Mouse (Mus musculus): ENCODE data around the gene Smg9. TPM values are rescaled to one million over a fixed set of nuclear protein-coding genes. Genes with fewer than 3 reads are reported as not detected.
"Not testable (repeated sequence)": the region's sequence is repeated elsewhere in the genome, so short reads cannot be mapped to it uniquely, and the experiment has no call there.

The Smg9 gene
- total RNA-seq, 2 experiments from 2014 or later, result 19.5 to 21.6 TPM

GRCm38 (mm10) chr7:24376456-24376855 is 23.0 kb upstream of the Smg9 start:
- no peak for ATAC-seq (replicated peaks; ENCODE audit: poor library complexity, severe bottlenecking)

DNA sequence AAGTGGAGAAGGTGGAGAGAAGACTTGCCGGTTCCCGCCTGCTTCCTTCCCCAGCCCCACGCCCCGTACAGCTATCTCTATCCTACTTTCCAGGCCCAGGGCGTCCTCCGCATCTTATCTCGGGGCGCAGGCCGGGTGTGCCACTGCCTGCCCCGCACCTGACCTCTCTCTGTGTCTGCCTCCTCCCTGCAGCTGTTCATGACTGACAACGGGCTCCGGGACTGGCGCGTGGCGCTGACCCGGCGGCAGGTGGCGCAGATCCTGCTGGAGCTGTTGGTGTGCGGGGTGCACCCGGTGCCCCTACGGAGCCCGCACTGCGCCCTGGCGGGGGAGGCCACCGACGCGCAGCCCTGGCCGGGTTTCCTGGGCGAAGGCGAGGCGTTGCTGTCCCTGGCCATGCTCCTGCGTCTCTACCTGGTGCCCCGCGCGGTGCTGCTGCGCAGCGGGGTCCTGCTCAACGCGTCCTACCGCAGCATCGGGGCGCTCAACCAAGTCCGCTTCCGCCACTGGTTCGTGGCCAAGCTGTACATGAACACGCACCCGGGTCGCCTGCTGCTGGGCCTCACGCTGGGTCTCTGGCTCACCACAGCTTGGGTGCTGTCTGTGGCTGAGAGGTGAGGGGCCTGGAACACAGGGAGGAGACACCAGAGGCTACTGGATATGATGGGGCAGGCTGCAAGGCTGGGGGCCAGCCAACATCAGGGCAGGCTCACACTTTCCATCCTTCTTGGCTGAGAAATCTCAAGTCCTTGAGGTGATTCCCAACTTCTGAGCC is 22.1 kb upstream of the Smg9 start:
- no peak for ATAC-seq (replicated peaks; ENCODE audit: poor library complexity, severe bottlenecking)

DNA sequence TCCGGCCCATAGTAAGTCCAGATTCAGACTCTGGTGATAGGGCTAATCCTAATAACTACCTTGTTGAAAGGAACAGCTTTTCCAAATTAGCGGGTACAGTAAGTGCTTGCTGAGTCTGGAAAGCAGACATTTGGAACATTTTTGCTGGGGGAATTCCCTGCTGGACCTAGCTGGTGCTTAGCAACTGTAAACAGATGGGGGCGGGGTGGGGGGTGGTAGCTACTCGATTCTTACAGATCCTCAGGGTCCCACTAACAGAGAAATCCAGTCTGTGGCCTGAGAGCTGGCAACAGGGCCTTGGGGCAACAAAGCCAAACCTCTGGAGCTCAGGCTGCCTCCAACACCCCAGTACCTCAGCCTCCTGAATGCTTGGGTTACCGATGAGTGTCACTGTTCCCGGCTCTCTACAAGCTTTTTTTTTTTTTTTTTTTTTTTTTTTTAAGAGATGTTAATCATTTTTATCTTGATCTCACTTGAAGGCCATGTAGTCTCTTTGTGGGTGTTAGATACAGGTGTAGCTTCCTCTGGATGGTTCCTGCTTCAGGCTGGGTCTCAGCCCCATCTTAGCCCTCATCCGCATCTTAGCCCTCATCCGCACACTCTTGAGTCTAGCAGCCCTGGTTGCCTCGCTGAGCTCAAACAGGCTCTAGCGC is 21.2 kb upstream of the Smg9 start:
- no peak for ATAC-seq (replicated peaks; ENCODE audit: poor library complexity, severe bottlenecking)

DNA sequence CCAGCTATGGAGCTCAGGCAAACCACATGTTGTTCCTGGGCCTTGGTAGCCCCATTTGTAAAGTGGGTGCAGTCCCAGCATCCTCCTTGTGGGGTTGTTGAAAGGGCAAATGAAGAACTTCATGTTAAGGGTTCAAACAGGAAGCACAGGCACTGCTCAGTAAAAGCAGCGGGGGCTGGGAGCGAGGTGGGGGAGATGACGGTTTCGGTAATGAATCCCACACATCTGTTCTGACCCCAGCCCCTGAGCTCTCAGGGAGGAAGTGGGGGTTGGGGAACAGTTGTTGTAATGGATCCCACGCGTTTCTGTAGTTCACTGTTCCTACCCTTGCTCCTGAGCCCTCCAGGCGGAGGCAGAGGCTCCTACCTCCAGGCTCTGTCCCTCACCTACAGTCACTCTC is 19.5 kb upstream of the Smg9 start:
- ATAC-seq (replicated peaks; ENCODE audit: poor library complexity, severe bottlenecking), result peak; percentile 80

DNA sequence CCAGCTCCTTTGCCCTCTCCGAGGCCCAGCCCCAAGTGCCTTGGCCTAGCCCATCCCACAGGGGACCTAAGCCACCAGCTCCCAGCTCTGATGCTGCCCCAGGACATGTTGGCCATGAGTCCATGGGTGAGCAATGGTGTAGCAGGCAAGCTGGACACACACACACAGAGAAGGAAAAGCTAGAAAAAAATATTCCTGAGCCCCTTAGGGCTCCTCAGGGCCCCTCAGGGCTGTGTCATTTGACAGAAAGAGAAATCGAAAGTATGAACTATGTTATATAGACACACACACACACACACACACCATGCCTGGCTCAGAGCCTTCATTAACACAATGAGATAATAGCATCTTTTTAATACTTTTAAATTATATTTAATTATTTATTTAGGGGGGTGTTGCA is 19.0 kb upstream of the Smg9 start:
- ATAC-seq (replicated peaks; ENCODE audit: poor library complexity, severe bottlenecking), result peak; percentile 4; the same call in 1 of the 2 replicates

DNA sequence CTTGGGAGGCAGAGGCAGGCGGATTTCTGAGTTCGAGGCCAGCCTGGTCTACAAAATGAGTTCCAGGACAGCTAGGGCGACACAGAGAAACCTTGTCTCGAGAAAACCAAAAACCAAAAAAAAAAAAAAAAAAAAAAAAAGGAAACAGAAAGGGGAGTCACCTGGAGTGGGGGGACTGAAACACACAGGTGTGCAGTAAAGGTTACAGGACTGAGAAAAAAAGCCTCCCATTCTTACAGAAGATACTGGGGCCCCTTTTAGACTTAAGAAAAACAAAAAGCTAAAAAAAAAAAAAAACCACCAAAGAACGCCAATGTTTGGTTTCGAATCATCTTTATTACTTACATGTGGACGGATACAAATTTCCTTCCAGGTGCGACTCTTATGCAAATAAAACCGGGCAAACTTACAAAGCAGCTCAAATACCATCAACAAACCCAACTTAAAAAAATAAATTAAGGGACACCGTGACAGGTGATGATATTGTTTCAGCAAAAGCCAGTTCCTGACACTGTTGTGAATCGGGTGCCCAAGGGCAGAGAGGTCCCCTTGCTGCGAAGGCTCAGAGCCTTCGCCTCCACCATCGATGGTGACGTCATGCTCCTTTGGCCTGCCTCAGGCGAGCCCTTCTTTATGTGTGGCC is 16.6 kb upstream of the Smg9 start:
- no peak for ATAC-seq (replicated peaks; ENCODE audit: poor library complexity, severe bottlenecking)

- no peak for ATAC-seq (replicated peaks; ENCODE audit: poor library complexity, severe bottlenecking)
Observed at GRCm38 (mm10) chr7:24384070-24384469, 15.3 kb upstream of the Smg9 start.

- ATAC-seq (replicated peaks; ENCODE audit: poor library complexity, severe bottlenecking), result peak; percentile 25; the same call in 1 of the 2 replicates
Observed at GRCm38 (mm10) chr7:24384827-24385226, 14.6 kb upstream of the Smg9 start.

DNA sequence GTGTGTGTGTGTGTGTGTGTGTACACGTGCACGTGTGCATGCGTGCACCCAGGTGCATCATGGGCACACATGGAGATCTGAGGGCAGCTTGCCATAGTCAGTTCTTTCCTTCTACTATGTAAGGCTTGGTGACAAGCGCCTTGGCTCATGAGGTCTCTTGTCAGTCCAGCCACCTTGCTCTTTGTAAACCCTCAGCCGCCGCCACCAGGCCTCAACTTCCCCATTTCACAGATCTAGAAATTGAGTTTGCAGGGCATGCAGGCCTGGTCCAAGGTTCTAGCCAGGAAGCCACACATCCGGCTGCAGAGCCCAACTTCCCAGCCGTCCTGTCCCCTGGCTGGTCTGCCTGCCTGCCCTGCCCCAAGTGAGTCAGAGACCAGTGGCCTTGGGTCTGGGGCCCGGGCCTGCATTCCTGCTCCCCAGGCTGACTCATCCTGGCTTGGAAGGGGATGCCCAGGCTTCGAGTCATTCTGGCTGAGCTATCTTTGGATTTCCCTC is 12.3 kb upstream of the Smg9 start:
- peak; percentile 67 for ATAC-seq (replicated peaks; ENCODE audit: poor library complexity, severe bottlenecking)

- ATAC-seq (replicated peaks; ENCODE audit: poor library complexity, severe bottlenecking), result peak; percentile 67
Observed at GRCm38 (mm10) chr7:24389516-24390187, 9.8 kb upstream of the Smg9 start.

DNA sequence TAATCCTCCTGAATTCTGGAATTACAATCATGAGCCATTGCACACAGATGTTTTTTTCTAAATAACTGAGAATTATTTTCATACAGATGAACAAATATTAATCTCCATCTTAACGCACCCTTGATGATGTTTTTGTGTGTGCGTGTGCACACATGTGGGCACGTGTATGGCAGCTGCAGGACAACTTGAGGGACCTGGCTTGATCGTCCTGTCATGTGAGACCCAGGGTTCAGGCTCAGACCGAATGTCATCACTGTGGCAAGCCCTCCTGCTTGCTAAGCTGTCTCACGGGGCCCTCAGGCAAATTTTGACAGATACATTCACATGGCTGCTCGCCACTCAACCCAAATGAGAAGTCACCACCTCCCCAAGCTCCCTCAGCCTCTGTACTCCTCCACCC is 8.9 kb upstream of the Smg9 start:
- no peak for ATAC-seq (replicated peaks; ENCODE audit: poor library complexity, severe bottlenecking)

DNA sequence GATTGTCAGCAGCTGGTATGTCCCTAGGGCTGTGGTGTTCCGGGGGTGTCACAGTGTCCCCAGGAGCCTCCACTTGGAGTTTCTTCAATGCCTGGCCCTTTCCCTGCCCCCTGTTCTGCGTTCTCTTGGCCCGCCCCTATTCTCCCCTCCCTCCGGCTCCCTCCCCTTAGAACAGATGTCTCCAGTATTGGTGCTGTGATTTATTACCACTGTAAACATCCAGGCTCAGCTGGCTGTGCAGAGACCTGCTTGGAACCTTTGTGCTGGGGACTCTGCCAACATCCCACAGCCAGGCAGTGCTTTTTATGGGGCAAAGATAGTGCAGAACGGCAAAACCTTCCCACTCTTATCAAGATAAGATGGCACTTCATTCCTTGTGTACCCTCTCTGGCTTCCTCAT is 8.3 kb upstream of the Smg9 start:
- ATAC-seq (replicated peaks; ENCODE audit: poor library complexity, severe bottlenecking), result no peak

- no peak for ATAC-seq (replicated peaks; ENCODE audit: poor library complexity, severe bottlenecking)
Observed at GRCm38 (mm10) chr7:24391687-24392086, 7.7 kb upstream of the Smg9 start.

GRCm38 (mm10) chr7:24394054-24394453 is 5.4 kb upstream of the Smg9 start:
- ATAC-seq (replicated peaks; ENCODE audit: poor library complexity, severe bottlenecking), result no peak

DNA sequence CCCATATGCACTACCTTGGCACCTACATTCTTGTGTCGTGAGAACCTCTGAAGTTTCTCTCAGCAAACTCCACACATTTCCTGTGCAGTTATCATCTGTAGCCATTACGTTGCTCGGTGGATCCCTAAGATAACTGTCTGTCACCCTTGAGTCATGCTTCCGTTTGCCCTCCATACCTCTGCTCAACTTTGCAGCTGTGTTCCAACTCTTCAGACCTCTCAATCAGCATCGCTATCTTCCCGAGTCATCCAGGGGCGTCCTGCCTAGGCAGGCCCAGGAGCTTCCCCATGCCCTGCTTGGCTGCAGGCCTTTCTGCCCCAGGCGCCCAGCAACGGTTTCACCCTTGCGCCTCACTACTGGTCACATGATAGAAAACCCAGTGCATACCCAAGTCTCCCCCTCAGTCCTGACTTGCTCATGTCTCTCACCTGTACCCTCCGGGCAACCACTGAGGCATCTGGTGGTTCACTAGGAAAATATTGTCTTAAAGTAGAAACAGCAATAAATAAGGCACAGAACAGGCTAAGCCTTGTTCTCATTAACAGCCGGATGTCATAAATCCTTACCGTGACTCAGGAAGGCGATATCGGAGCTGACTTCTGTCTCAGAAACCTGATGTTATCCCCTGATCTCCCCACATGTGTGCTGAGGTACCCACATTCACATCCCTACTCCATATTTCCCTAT is 4.8 kb upstream of the Smg9 start:
- ATAC-seq (replicated peaks; ENCODE audit: poor library complexity, severe bottlenecking), result peak; percentile 32

GRCm38 (mm10) chr7:24396832-24397231 is 2.6 kb upstream of the Smg9 start:
- ATAC-seq (replicated peaks; ENCODE audit: poor library complexity, severe bottlenecking), result no peak

DNA sequence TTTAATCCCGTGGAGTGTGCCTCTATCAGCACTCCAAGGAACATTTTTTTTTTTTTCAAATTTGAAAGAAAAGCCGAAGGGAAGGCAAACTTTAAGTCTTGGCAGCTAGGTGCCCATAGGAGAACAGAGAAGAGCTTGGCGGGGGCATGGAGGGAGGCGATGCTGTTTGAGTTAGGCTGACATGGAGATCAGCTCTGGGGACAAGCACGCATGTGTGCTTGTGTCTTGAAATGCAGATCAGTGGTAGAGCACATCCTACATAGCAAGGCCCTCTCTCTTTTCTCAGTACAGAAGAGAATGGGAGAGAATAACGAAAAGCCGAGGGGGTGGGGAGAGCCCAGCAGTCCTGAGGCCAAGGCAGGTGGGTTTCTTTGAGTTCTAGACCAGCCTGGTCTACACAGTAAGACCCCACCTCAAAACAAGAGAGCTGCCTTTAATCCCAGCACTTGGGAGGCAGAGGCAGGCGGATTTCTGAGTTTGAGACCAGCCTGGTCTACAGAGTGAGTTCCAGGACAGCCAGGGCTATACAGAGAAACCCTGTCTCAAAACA is 980 bp upstream of the Smg9 start:
- no peak for ATAC-seq (replicated peaks; ENCODE audit: poor library complexity, severe bottlenecking)

DNA sequence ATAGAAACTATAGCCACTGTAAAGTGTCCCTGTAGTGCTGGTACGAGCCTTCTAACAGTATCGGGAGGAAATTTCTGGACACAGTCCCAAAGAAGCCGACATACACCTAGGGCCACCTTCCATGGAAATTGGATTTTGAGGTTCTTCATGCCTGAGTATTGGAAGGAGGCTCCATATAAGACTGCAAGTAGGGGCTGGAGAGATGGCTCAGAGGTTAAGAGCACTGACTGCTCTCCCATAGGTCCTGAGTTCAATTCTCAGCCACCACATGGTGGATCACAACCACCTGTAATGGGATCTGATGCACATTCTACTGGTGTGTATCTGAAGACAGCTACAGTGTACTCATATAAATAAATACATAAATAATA is 648 bp downstream of the Smg9 start:
- no peak for ATAC-seq (replicated peaks; ENCODE audit: poor library complexity, severe bottlenecking)

DNA sequence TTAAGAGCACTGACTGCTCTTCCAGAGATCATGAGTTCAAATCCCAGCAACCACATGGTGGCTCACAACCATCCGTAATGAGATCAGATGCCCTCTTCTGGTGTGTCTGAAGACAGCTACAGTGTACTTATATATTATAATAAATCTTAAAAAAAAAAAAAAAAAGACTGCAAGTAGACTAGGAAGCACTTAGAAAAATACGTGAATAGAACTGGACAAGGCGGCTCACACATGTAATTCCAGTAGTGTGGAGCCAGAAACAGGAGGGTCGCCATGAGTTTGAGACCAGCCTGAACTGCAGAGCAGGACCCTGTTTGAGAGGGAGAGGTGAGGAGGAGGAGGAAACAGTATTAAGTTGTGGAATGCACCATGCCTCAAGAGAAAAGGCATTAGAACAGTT is 1.1 kb downstream of the Smg9 start:
- not testable (repeated sequence) for ATAC-seq (replicated peaks; ENCODE audit: poor library complexity, severe bottlenecking)

DNA sequence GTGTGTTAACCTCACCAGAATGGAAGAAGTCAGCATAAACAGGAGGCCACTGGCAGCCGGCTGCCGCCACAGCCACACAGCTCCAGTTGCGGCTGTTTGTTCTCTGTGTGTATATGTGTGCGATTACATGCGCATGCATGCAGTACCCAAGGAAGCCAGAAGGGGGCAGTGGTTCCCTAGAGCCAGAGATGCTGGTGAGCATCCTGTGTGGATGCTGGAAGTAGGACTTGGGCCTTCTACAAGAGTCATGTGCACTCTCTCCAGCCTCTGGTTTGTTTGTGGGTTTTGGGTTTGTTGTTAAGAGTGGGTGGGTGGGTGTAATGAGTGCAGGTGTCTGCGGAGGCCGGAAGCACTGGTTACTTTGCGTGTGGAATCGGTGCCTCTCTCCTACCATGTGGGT is 3.4 kb downstream of the Smg9 start:
- no peak for ATAC-seq (replicated peaks; ENCODE audit: poor library complexity, severe bottlenecking)

Data from granulocyte monocyte progenitor cell, adult 5-6 weeks (primary cell).